Mouse (Mus musculus): ENCODE measurements around the gene Zfp354c. TPM values are rescaled to one million over a fixed set of nuclear protein-coding genes. Genes with fewer than 3 reads are reported as not detected.

Gene Zfp354c
- polyA plus RNA-seq (2016; fragmentation: Nextera tagmentation; extraction: Ambion mirVana): 56.1 and 61.0 TPM in 2 replicates

DNA sequence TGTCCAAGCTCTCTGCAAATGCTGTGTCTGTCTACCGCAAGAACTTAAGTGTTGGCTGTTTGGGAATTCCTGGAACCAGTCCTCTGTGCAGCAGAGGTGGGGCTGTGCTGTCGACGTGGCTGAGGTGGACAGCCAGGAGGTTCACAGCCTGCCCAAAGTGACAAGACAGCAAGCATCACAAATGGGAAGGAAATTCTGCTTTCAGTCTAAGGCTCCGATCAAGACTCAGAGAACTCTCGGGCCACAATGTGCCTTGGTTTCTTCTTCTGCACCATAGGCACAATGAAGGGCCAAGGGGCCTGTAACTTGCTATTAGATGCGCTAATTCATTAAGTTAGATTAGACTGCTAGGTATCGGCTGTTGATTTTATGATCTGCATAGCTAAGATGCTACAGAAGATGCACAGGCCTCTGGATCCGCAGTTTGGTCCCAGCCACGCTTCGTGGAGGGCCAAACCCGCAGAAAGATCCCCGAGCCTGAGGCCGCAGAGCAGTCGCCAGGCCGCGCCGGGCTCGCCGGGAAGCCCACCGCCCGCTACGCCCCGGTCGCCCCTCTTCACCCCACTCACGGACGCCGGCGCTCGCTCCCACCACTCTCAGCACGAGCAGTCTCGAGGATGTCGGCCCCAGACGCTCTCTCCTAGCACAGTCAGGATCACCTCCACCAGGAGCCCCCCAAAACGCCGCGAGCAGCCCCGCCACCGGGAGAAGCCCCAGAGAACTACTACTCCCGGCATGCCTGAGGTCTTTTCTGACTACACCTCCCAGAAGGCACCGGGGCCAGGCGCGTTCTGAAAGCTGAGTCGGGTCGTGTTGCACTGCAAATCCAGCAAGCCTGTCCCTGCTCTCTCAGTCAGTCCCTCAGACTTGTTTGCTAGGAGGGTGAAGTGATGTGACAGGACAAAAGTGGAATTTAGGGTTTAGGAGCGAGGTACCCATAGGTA, at the start of gene Zfp354c:
Gene Zfp354c, minus strand, starts transcription at position 715 of the 944 bp plus-strand sequence.
- WGBS: under 1% methylated on average over 45 of the region's 45 CpGs
- Histone ChIP-seq H3K4me1 (replicated peaks) (peaks cover 7% of the 10 kb centered on the region), H3K4me2 (peak within 1 kb of the TSS; percentile 76), H3K9ac (replicated peaks) (peak within 1 kb of the TSS; percentile 86), H3K36me3 (peaks cover 42% of the 10 kb centered on the region), H3K4me3 (replicated peaks) (peak within 1 kb of the TSS; percentile 76), H3K27ac (peak within 1 kb of the TSS; percentile 73), H3K9me3 (no peaks in the 10 kb centered on the region), H3K27me3 (no peaks in the 10 kb centered on the region)
- ATAC-seq (ENCODE audit: insufficient number of reproducible peaks, insufficient read depth, low FRiP score, low TSS enrichment, low read depth): peak; percentile 95

- peaks cover 7% of the 10 kb centered on the region; the same call in 1 of the 2 replicates for H3K9me3 ChIP-seq
- H3K27me3 ChIP-seq: peaks cover 76% of the 10 kb centered on the region
- H3K36me3 ChIP-seq: no peaks in the 10 kb centered on the region
- no peak for ATAC-seq (ENCODE audit: insufficient number of reproducible peaks, insufficient read depth, low FRiP score, low TSS enrichment, low read depth)
- H3K27ac ChIP-seq: no peak overlapping the region
- WGBS: under 1% methylated on average over 72 of the region's 72 CpGs
- peak overlapping the region; percentile 48; the same call in 1 of the 2 replicates for H3K9ac ChIP-seq (replicated peaks)
- H3K4me2 ChIP-seq: peak overlapping the region; percentile 88
- H3K4me3 ChIP-seq (replicated peaks): peak overlapping the region; percentile 48
- H3K4me1 ChIP-seq (replicated peaks): peaks cover 14% of the 10 kb centered on the region
Measured at GRCm38 (mm10) chr11:50850989-50851601, 23.6 kb upstream of the Zfp354c start.

DNA sequence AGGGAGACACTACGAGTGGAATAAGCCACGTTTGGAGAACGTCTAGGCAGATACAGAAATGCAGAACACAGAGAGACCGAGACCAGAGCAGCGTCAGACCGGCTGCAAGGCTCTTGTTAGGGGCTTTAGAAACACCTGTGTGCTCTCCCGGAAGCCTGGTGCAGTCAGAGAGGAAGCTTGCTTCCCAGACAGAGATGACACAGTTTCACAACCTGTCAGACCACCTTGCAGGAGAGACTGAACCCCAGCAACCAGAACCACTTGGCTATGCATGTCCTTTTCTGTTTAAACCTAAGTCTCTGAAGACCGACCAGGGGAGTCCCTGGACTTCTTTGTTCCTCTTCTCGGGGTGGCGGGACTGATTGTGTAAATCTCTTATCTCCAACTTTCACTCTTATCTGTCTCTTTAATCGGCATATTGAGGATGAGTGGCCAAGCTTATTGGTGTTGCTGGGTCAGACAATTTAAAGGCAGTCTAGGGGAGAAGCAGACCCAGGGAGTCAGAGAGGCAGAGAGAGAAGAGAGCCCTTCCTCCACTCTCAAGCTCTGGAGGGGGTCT, 22.7 kb upstream of the Zfp354c start, which contains the start of gene Grm6:
Gene Grm6, plus strand, starts transcription at position 509 of the 559 bp plus-strand sequence.
- Histone ChIP-seq H3K4me3 (replicated peaks) (peak within 1 kb of the TSS; percentile 48), H3K4me1 (replicated peaks) (peaks cover 14% of the 10 kb centered on the region), H3K4me2 (peak within 1 kb of the TSS; percentile 88), H3K36me3 (no peaks in the 10 kb centered on the region), H3K27ac (no peak within 1 kb of the TSS), H3K27me3 (peaks cover 85% of the 10 kb centered on the region), H3K9ac (replicated peaks) (peak within 1 kb of the TSS; percentile 48; the same call in 1 of the 2 replicates), H3K9me3 (peaks cover 7% of the 10 kb centered on the region; the same call in 1 of the 2 replicates)
- WGBS: 1% methylated on average over 11 of the region's 11 CpGs
- no peak for ATAC-seq (ENCODE audit: insufficient number of reproducible peaks, insufficient read depth, low FRiP score, low TSS enrichment, low read depth)

DNA sequence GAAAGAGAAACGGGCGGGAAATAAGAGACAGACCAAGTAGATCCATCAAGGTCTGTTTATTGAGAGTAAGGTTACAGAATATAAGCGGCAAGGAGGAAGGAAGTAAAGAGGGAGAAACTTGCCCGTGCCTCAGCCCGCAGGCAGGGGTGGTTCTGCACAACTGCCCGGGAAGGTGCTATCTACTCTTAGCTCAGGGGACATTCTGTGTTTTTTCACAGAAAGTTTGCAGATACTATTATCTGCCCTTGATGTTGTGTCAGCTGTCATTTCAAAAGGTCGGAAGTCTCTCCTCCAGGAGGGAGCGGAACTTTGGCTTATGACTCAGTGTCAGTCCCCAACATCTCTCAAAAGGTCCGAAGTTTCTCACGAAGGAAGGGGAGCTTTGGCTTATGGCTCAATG, 21.8 kb upstream of the Zfp354c start:
- Histone ChIP-seq H3K4me2 (no peak overlapping the region), H3K9me3 (peaks cover 7% of the 10 kb centered on the region; the same call in 1 of the 2 replicates), H3K9ac (replicated peaks) (no peak overlapping the region), H3K27ac (no peak overlapping the region), H3K4me3 (replicated peaks) (no peak overlapping the region), H3K4me1 (replicated peaks) (peaks cover 14% of the 10 kb centered on the region), H3K36me3 (no peaks in the 10 kb centered on the region), H3K27me3 (peaks cover 84% of the 10 kb centered on the region)
- no peak for ATAC-seq (ENCODE audit: insufficient number of reproducible peaks, insufficient read depth, low FRiP score, low TSS enrichment, low read depth)
- WGBS: 4% methylated on average over 10 of the region's 10 CpGs

DNA sequence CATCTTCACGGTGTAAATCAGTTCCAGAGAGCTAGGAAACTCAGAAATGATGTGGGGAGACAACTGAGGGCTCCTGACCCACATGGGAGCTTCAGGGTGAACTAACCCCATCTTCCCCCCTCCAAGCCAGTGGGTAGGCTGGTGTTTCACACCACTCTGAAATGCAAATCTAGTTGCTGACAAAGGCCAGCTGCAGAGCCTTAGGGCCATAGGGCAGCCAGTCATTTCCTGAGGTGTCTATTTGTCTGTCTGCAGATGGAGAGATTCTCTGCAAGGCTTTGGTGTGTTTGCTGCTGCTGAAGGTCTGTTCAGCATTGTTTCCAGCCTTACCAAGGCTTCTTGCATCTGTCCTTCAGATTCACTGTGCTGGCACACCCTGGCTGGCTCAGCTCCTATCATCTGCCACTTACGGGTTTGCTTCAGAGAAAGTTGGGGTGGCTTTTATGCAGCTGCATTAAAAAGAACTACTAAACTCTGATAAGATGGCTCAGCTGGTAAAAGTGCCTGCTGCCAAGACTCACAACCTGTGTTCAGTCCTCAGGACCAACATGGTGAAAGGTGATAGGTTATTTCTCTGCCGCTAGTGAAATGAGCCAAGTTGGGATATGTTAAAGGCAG, 21.1 kb upstream of the Zfp354c start:
- no peak overlapping the region for H3K4me3 ChIP-seq (replicated peaks)
- H3K4me2 ChIP-seq: no peak overlapping the region
- no peak for ATAC-seq (ENCODE audit: insufficient number of reproducible peaks, insufficient read depth, low FRiP score, low TSS enrichment, low read depth)
- no peak overlapping the region for H3K9ac ChIP-seq (replicated peaks)
- 30% methylated on average over 3 of the region's 3 CpGs for WGBS
- H3K9me3 ChIP-seq: peaks cover 7% of the 10 kb centered on the region; the same call in 1 of the 2 replicates
- peaks cover 77% of the 10 kb centered on the region for H3K27me3 ChIP-seq
- peaks cover 14% of the 10 kb centered on the region for H3K4me1 ChIP-seq (replicated peaks)
- H3K27ac ChIP-seq: no peak overlapping the region
- no peaks in the 10 kb centered on the region for H3K36me3 ChIP-seq

DNA sequence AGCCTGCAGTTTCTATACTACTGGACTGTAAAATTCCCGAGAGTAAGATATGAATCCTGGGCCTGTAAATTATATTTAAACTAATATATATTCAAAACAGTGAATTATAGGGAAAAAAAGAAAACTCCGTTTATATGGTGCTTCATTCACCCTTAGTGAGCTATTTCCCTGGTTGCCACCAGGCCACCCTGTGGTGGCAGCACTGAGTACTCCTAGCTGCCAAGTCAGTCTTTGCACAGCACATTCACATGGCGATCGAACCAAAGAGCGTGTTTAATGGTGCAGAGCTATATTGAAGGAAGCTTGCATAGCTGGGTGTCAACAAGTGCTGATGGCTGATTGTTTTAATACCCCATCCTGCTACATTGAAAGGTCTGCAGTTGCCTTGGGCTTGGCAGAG, 19.5 kb upstream of the Zfp354c start:
- H3K9ac ChIP-seq (replicated peaks): no peak overlapping the region
- H3K4me2 ChIP-seq: no peak overlapping the region
- no peak overlapping the region for H3K27ac ChIP-seq
- ATAC-seq (ENCODE audit: insufficient number of reproducible peaks, insufficient read depth, low FRiP score, low TSS enrichment, low read depth): no peak
- WGBS: 68% methylated on average over 5 of the region's 5 CpGs
- H3K36me3 ChIP-seq: no peaks in the 10 kb centered on the region
- H3K4me1 ChIP-seq (replicated peaks): peaks cover 14% of the 10 kb centered on the region
- no peak overlapping the region for H3K4me3 ChIP-seq (replicated peaks)
- H3K27me3 ChIP-seq: peaks cover 67% of the 10 kb centered on the region
- peaks cover 7% of the 10 kb centered on the region; the same call in 1 of the 2 replicates for H3K9me3 ChIP-seq

DNA sequence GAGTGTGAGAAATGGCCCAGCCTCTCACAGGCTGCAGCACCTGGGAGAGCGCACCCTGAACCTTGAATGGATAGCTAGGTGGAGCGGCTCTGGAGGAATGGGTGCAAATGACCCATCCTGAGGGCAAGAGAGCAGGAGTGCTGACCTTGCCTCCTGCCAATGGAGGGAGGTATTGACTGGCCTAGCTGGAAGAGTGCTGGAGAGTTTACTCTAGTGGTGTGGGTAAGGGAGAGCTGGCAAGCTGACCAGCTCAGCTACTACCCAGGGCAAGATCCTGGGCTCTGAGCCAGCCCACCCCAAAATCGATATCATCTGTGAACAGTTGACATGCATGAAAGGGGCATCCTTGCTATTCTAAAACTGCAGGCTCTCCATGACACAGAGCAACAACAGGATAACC, 18.4 kb upstream of the Zfp354c start:
- peaks cover 56% of the 10 kb centered on the region for H3K27me3 ChIP-seq
- H3K36me3 ChIP-seq: no peaks in the 10 kb centered on the region
- 88% methylated on average over 3 of the region's 3 CpGs for WGBS
- H3K27ac ChIP-seq: no peak overlapping the region
- H3K4me2 ChIP-seq: no peak overlapping the region
- no peak overlapping the region for H3K9ac ChIP-seq (replicated peaks)
- ATAC-seq (ENCODE audit: insufficient number of reproducible peaks, insufficient read depth, low FRiP score, low TSS enrichment, low read depth): no peak
- no peak overlapping the region for H3K4me3 ChIP-seq (replicated peaks)
- peaks cover 7% of the 10 kb centered on the region; the same call in 1 of the 2 replicates for H3K9me3 ChIP-seq
- peaks cover 10% of the 10 kb centered on the region for H3K4me1 ChIP-seq (replicated peaks)

- Histone ChIP-seq H3K27ac (peak within 1 kb of the TSS; percentile 92), H3K4me3 (replicated peaks) (peak within 1 kb of the TSS; percentile 41), H3K27me3 (peaks cover 16% of the 10 kb centered on the region), H3K9ac (replicated peaks) (peak within 1 kb of the TSS; percentile 62), H3K4me1 (replicated peaks) (peaks cover 10% of the 10 kb centered on the region; the same call in 1 of the 2 replicates), H3K36me3 (no peaks in the 10 kb centered on the region), H3K9me3 (no peaks in the 10 kb centered on the region), H3K4me2 (peak within 1 kb of the TSS; percentile 61)
- ATAC-seq (ENCODE audit: insufficient number of reproducible peaks, insufficient read depth, low FRiP score, low TSS enrichment, low read depth): peak; percentile 95
- WGBS: 19% methylated on average over 22 of the region's 22 CpGs
Measured at GRCm38 (mm10) chr11:50841023-50841735, 13.7 kb upstream of the Zfp354c start, which contains the start of gene Zfp879. TSS of gene Zfp879 (minus strand) at chr11:50841552.

GRCm38 (mm10) chr11:50835727-50836126, 8.2 kb upstream of the Zfp354c start:
- no peak overlapping the region for H3K4me3 ChIP-seq (replicated peaks)
- peaks cover 25% of the 10 kb centered on the region for H3K36me3 ChIP-seq
- H3K9me3 ChIP-seq: peaks cover 12% of the 10 kb centered on the region
- H3K9ac ChIP-seq (replicated peaks): no peak overlapping the region
- no peaks in the 10 kb centered on the region for H3K27me3 ChIP-seq
- H3K4me1 ChIP-seq (replicated peaks): 0 out of 2 replicates have a peak, but pooled peaks cover 5% of the 10 kb centered on the region
- WGBS: 86% methylated on average over 4 of the region's 4 CpGs
- H3K4me2 ChIP-seq: no peak overlapping the region
- H3K27ac ChIP-seq: no peak overlapping the region
- ATAC-seq (ENCODE audit: insufficient number of reproducible peaks, insufficient read depth, low FRiP score, low TSS enrichment, low read depth): no peak

DNA sequence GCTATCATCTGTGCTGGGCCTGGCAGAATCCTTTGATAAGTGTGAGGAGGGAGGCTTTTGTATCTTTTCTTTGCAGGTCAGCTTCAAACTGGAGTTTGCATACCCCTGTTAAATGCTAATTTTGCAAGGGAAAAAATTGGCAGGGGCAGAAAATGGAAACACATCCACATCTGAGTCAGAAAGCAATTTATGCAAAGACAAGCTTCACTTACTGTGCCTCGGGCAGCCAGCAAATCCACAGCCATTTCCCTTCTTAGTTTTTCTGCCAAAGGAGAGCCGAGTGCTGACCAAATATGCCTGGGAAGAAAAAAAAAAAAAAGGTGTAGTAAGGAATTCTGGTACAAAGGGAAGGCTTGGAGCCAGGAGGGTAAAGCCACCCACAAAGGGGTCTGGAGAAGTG, 1.3 kb downstream of the Zfp354c start:
- 56% methylated on average over 2 of the region's 2 CpGs for WGBS
- H3K9ac ChIP-seq (replicated peaks): peak overlapping the region; percentile 86

More for the DNA sequence above, 1.3 kb downstream of the Zfp354c start:
- Histone ChIP-seq H3K27ac (no peak overlapping the region), H3K27me3 (no peaks in the 10 kb centered on the region), H3K9me3 (no peaks in the 10 kb centered on the region), H3K36me3 (peaks cover 49% of the 10 kb centered on the region), H3K4me1 (replicated peaks) (peaks cover 7% of the 10 kb centered on the region), H3K4me2 (peak overlapping the region; percentile 76), H3K4me3 (replicated peaks) (peak overlapping the region; percentile 76)
- ATAC-seq (ENCODE audit: insufficient number of reproducible peaks, insufficient read depth, low FRiP score, low TSS enrichment, low read depth): no peak
